In the genomic region with DNA sequence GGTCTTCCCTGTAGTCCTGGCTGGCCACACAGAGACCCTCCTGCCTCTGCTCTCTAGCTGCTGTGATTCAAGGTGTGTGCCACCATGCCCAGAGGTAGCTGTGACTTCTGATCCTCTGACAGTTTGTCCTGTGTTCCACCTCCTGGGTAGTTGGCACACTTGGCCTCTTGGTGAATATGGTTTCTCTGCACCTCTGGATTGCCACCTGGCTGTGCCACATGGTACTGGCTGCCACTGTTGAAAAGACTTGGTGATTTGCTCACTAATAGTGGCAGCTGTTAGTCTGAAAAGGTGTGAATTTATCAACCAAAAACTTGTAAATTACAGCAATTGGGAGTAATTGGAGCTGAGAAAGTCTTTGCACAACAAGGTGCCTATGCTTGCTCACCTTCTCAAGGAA, we compare ENCODE assay signal across 19 mouse cellular contexts. TPM values are rescaled to one million over a fixed set of nuclear protein-coding genes. Genes with fewer than 3 reads are reported as not detected.
DNase-seq lines count a peak whose midpoint lies in the region; ATAC-seq and TF ChIP-seq lines count a peak whose summit lies in the region.
"Had no signal": no experiment of that assay in that cellular context is flagged by ENCODE, and none has a peak within 500 bp of the region (broad histone marks: within the 10 kb centered on the region; RNA-seq: fewer than 3 reads in every experiment).

No protein-coding gene starts in this region.

- TF ChIP-seq EP300 in heart, adult 2 months (IDR thresholded peaks at IDR 0.05; ENCODE audit: insufficient read depth, low read depth, low read length): no peak
- TF ChIP-seq EP300 in stomach, postnatal 0 days (optimal IDR thresholded peaks at IDR 0.05): no peak

- TF ChIP-seq CTCF in heart, adult 2 months (IDR thresholded peaks at IDR 0.05): peak; percentile 30
- peak; percentile 42; the same call in 1 of the 2 replicates for TF ChIP-seq CTCF in liver, adult 2 months (IDR thresholded peaks at IDR 0.05; ENCODE audit: low read depth, low read length)
- peak; percentile 50 for TF ChIP-seq CTCF in stomach, postnatal 0 days (IDR thresholded peaks at IDR 0.05; ENCODE audit: low read depth)

- intact Hi-C loops in heart, adult 2 months (cut with DNase I): no loop called here
- intact Hi-C loops in heart, postnatal 14 days (cut with DNase I): no loop called here

- no peak for TF ChIP-seq POLR2A in heart, adult 2 months (IDR thresholded peaks at IDR 0.05; ENCODE audit: insufficient read depth, low read depth, low read length)
- no peak for TF ChIP-seq POLR2A in liver, adult 2 months (IDR thresholded peaks at IDR 0.05; ENCODE audit: extremely low read depth, insufficient read depth, low read length)

- ATAC-seq in stomach, postnatal 0 days (ENCODE audit: low FRiP score, low TSS enrichment): no peak
- ATAC-seq: intestine, embryonic 16.5 days had no signal

- no peak overlapping the region for H3K9ac ChIP-seq in heart, adult 2 months (ENCODE audit: low read depth, low read length)
- no peak overlapping the region for H3K9ac ChIP-seq in liver, adult 2 months (ENCODE audit: low read depth, low read length)
- H3K9ac ChIP-seq in stomach, postnatal 0 days (ENCODE audit: low read length): no peak overlapping the region
- H3K9ac ChIP-seq: forebrain, embryonic 12.5 days had no signal

- no peaks in the 10 kb centered on the region for H3K36me3 ChIP-seq in heart, adult 2 months (ENCODE audit: control insufficient read depth, insufficient read depth, low read length)
- peaks cover 59% of the 10 kb centered on the region for H3K36me3 ChIP-seq in liver, adult 2 months (ENCODE audit: control insufficient read depth, insufficient read depth, low read length)
- peaks cover 8% of the 10 kb centered on the region for H3K36me3 ChIP-seq in stomach, postnatal 0 days (ENCODE audit: control insufficient read depth, insufficient read depth, low read length)

- no peak overlapping the region for H3K4me2 ChIP-seq in stomach, postnatal 0 days (replicated peaks; ENCODE audit: low read depth)
- H3K4me2 ChIP-seq: forebrain, embryonic 12.5 days had no signal

- DNase-seq in heart, adult 2 months: no peak
- DNase-seq in heart, postnatal 14 days: no peak
- no peak for DNase-seq in liver, adult 2 months (ENCODE audit: extremely low read depth, low read depth, low spot score)
- no peak for DNase-seq in liver
- peak; percentile 9 for DNase-seq in thymus, postnatal 14 days
- no peak for DNase-seq in thymus, adult 18-20 months
- DNase-seq in stomach, postnatal 0 days (ENCODE audit: low spot score): no peak
- no peak for DNase-seq in cerebellum, postnatal 36 days
- DNase-seq: adrenal gland, postnatal 36 days; cerebellum, adult 9-11 months; heart, adult 11 months; kidney, postnatal 25 days; layer of hippocampus, adult 9-11 months; right cerebral cortex, postnatal 14 days had no signal

- no peaks in the 10 kb centered on the region for H3K79me2 ChIP-seq in heart, adult 2 months (replicated peaks; ENCODE audit: control insufficient read depth, insufficient read depth, low read length)
- no peaks in the 10 kb centered on the region for H3K79me2 ChIP-seq in liver, adult 2 months (ENCODE audit: control insufficient read depth, insufficient read depth, low read length)

- no peaks in the 10 kb centered on the region for H3K4me1 ChIP-seq in heart, adult 2 months (ENCODE audit: control insufficient read depth, insufficient read depth, low read length)
- no peaks in the 10 kb centered on the region for H3K4me1 ChIP-seq in liver, adult 2 months (ENCODE audit: control insufficient read depth, insufficient read depth, low read length)
- no peaks in the 10 kb centered on the region for H3K4me1 ChIP-seq in stomach, postnatal 0 days (replicated peaks; ENCODE audit: control insufficient read depth, insufficient read depth)
- H3K4me1 ChIP-seq: forebrain, embryonic 12.5 days had no signal

- no peaks in the 10 kb centered on the region for H3K9me3 ChIP-seq in stomach, postnatal 0 days (ENCODE audit: control insufficient read depth, low read length)
- H3K9me3 ChIP-seq: forebrain, embryonic 12.5 days; G1E had no signal

- no peak overlapping the region for H3K27ac ChIP-seq in heart, adult 2 months
- H3K27ac ChIP-seq in liver, adult 2 months (replicated peaks; ENCODE audit: insufficient read depth, low read depth, low read length): no peak overlapping the region
- H3K27ac ChIP-seq in stomach, postnatal 0 days (replicated peaks): no peak overlapping the region
- H3K27ac ChIP-seq: forebrain, embryonic 12.5 days had no signal

- no peaks in the 10 kb centered on the region for H3K27me3 ChIP-seq in heart, adult 2 months (ENCODE audit: control insufficient read depth, insufficient read depth, low read length)
- H3K27me3 ChIP-seq in liver, adult 2 months (ENCODE audit: control insufficient read depth, insufficient read depth, low read length): no peaks in the 10 kb centered on the region
- H3K27me3 ChIP-seq in stomach, postnatal 0 days (ENCODE audit: control insufficient read depth, insufficient read depth, low read length): no peaks in the 10 kb centered on the region
- H3K27me3 ChIP-seq: forebrain, embryonic 12.5 days had no signal

- H3K4me3 ChIP-seq in heart, adult 2 months: no peak overlapping the region
- no peak overlapping the region for H3K4me3 ChIP-seq in liver, adult 2 months (ENCODE audit: insufficient read depth, low read depth, low read length)
- no peak overlapping the region for H3K4me3 ChIP-seq in stomach, postnatal 0 days (ENCODE audit: low read depth, low read length)
- H3K4me3 ChIP-seq: forebrain, embryonic 12.5 days had no signal

RNA-seq across cellular contexts. Expression of a gene that starts 23.7 kb away (rescaled TPM):
- total RNA-seq in heart, adult 2 months (2021): 1 to 10 TPM; 4.1 to 4.5 TPM
- 1.5 and 2.0 TPM in 2 replicates for polyA plus RNA-seq in heart, adult 2 months (2012; rRNA removed)
- 1 to 10 TPM; 3.4 to 3.8 TPM for total RNA-seq in heart, postnatal 14 days (2021)
- total RNA-seq in liver, adult 2 months (2014; rRNA removed): 3.9 and 4.2 TPM in 2 replicates
- 1.9 and 2.5 TPM in 2 replicates for polyA plus RNA-seq in liver, adult 2 months (2012; rRNA removed)
- polyA plus RNA-seq in stomach, postnatal 0 days (2015; fragmentation: Nextera tagmentation; extraction: Ambion mirVana): 5.1 and 5.8 TPM in 2 replicates

RNA-seq across cellular contexts. Expression of a gene that starts 23.7 kb away (rescaled TPM):
- 10 to 100 TPM; 16.7 to 18.4 TPM for total RNA-seq in heart, adult 2 months (2021)
- polyA plus RNA-seq in heart, adult 2 months (2012; rRNA removed): 4.5 and 9.6 TPM in 2 replicates
- total RNA-seq in heart, postnatal 14 days (2021): 10 to 100 TPM; 20.3 to 21.8 TPM
- total RNA-seq in liver, adult 2 months (2014; rRNA removed): 11.0 and 11.4 TPM in 2 replicates
- 4.6 and 5.0 TPM in 2 replicates for polyA plus RNA-seq in liver, adult 2 months (2012; rRNA removed)
- 3.3 and 3.9 TPM in 2 replicates for polyA plus RNA-seq in stomach, postnatal 0 days (2015; fragmentation: Nextera tagmentation; extraction: Ambion mirVana)

RNA-seq across cellular contexts. Expression of a gene that starts 52.6 kb away (rescaled TPM):
- not detected for total RNA-seq in heart, adult 2 months (2021)
- polyA plus RNA-seq in heart, adult 2 months (2012; rRNA removed): not detected in 2 replicates
- not detected for total RNA-seq in heart, postnatal 14 days (2021)
- not detected in 2 replicates for total RNA-seq in liver, adult 2 months (2014; rRNA removed)
- polyA plus RNA-seq in liver, adult 2 months (2012; rRNA removed): 0.32 and 0.37 TPM in 2 replicates
- not detected in 2 replicates for polyA plus RNA-seq in stomach, postnatal 0 days (2015; fragmentation: Nextera tagmentation; extraction: Ambion mirVana)
- total RNA-seq: adrenal gland, postnatal 36 days; gastrocnemius, adult 18-20 months had no signal
- polyA plus RNA-seq: heart, embryonic 14.5 days; intestine, embryonic 16.5 days had no signal
